Mouse (Mus musculus) kidney, embryonic 16.5 days (tissue): Measurements from ENCODE around the gene Usp8. TPM values are rescaled to one million over a fixed set of nuclear protein-coding genes. Genes with fewer than 3 reads are reported as not detected.

Source experiments
- ATAC-seq: fragments of 200-750 bp; cut with Nextera tagmentation; 2 replicates; pipeline ENCODE4 v1.8.0; 2017; ENCODE audit warnings: moderate TSS enrichment; ENCODE audit not compliant: low FRiP score, low TSS enrichment
- H3K27ac ChIP-seq: fragments of 300-500 bp; sonication (generic); 2 replicates; pipeline ENCODE4 v1.5.1; 2014; ENCODE audit warnings: low read length
- H3K27me3 ChIP-seq: fragments of 300-500 bp; sonication (generic); 2 replicates; pipeline ENCODE4 v1.6.1; 2014; ENCODE audit warnings: low read length, control low read depth, mixed read lengths; ENCODE audit not compliant: insufficient read depth
- H3K36me3 ChIP-seq: fragments of 300-500 bp; sonication (generic); 2 replicates; pipeline ENCODE4 v1.6.1; 2014; ENCODE audit warnings: low read length, control low read depth, mixed read lengths; ENCODE audit not compliant: insufficient read depth
- H3K4me1 ChIP-seq: fragments of 300-500 bp; sonication (generic); 2 replicates; pipeline ENCODE4 v1.6.1; 2014; ENCODE audit warnings: low read length, control low read depth, mixed read lengths; ENCODE audit not compliant: insufficient read depth
- H3K4me2 ChIP-seq: fragments of 300-500 bp; sonication (generic); replicated peaks from 2 replicates; pipeline ENCODE4 v1.6.1; 2014; ENCODE audit warnings: low read depth, low read length
- H3K4me3 ChIP-seq: fragments of 300-500 bp; sonication (generic); 2 replicates; pipeline ENCODE4 v1.5.1; 2014; ENCODE audit warnings: mild to moderate bottlenecking, low read length
- H3K9ac ChIP-seq: fragments of 300-500 bp; sonication (generic); replicated peaks from 2 replicates; pipeline ENCODE4 v1.6.1; 2014; ENCODE audit warnings: low read length
- H3K9me3 ChIP-seq: fragments of 300-500 bp; sonication (generic); 2 replicates; pipeline ENCODE4 v1.6.1; 2016; ENCODE audit warnings: low read length, control low read depth
- WGBS: fragments of 180-500 bp; shearing (Covaris S2); extraction: QIAGEN DNeasy Blood & Tissue Kit; methylation state at CpG from one replicate; pipeline ENCODE4 v1.1.7; 2014; 5-methylcytosine and 5-hydroxymethylcytosine counted together
- polyA plus RNA-seq: library from polyadenylated mRNA; unstranded; fragments of >200 nt; fragmentation: Nextera tagmentation; extraction: Ambion mirVana; gene quantifications from 2 replicates; pipeline ENCODE4 v1.2.1, GENCODE M21; 2015

The Usp8 gene
- polyA plus RNA-seq: 48.9 and 50.7 TPM in 2 replicates

DNA sequence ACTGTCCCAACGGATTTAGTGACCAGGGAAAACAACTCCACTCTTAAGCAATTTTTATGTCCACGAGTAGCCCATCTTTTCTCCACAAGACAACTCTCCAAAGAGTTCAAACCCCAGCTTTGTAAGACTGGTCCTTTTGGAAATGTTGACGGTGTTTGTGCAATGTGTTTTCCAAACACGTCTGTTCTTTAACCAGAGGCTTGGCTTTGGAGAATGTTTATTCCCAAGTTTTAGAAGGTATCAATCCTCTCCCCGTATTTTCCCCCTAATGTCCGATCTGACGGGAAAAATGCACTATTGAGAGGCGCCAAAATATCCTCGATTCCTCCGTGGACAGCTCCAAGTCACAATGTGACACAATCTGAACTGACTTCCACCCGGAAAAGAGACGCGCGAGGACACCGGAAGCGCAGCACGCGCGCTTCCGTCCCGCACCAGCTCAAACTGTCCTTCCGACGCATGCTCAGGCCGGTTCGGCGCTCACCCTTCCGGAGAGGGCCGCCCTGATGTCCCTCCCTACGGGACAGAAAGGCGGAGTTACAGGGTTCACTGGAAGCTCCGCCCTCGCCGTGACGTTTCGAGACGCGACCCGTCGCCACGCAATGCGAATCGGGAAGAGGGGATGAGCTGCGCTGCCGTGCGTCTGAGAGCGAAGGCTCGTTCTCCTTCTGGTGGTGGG, at the start of gene Usp8:
TSS of gene Usp8 (plus strand) at position 570 of the 679 bp plus-strand sequence.
- Histone ChIP-seq H3K4me3 (peak within 1 kb of the TSS; percentile 60), H3K9ac (peak within 1 kb of the TSS; percentile 74), H3K4me1 (peaks cover 10% of the 10 kb centered on the region), H3K9me3 (no peaks in the 10 kb centered on the region), H3K36me3 (0 out of 2 replicates have a peak, but pooled peaks cover 2% of the 10 kb centered on the region), H3K4me2 (peak within 1 kb of the TSS; percentile 86), H3K27ac (peak within 1 kb of the TSS; percentile 77), H3K27me3 (0 out of 2 replicates have a peak, but pooled peaks cover 4% of the 10 kb centered on the region)
- peak; percentile 100 for ATAC-seq
- 3% methylated on average over 47 of the region's 47 CpGs for WGBS

DNA sequence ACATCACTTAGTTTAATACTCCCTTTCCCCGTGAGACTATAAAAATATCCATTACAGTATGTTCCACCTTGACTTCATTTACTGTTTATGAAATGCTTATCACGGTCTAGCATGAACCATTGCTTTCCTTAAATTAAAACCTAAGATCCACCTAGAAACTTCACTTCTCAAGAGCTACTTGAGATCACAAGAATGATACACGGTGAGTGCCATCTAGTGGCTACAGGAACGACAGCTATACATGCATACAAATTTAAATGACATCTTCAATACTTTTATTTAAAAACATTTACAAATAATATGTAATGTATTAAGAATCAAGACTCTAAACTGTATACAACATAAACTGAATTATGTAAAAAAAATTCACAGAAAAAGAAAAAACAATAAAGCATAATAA, 43.6 kb upstream of the Usp8 start:
- ATAC-seq: no peak
- no peaks in the 10 kb centered on the region for H3K27me3 ChIP-seq
- no peaks in the 10 kb centered on the region for H3K36me3 ChIP-seq
- no peak overlapping the region for H3K9ac ChIP-seq
- H3K27ac ChIP-seq: no peak overlapping the region
- no peak overlapping the region for H3K4me3 ChIP-seq
- H3K4me1 ChIP-seq: 0 out of 2 replicates have a peak, but pooled peaks cover 3% of the 10 kb centered on the region
- H3K4me2 ChIP-seq: no peak overlapping the region
- H3K9me3 ChIP-seq: no peaks in the 10 kb centered on the region
- 56% methylated on average over 4 of the region's 4 CpGs for WGBS

DNA sequence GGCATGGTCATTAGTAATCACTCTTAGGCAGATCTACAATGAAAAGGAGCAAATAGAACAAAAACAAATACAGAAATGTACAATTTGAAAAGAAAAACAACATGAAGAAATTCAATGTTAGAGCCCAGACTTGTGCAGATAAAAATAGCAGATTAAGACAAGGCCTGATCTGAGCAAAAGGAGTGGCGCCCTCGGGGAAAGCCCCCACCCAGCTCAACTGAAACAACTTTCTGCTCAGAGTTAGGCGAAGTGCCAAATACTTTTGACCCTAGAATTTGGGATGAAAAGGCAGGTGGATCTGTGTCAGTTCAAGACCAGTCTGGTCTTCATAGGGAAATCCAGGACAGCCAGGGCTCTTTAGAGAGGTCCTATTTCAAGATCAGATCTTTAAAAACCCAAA, 41.1 kb upstream of the Usp8 start:
- 88% methylated on average over 3 of the region's 3 CpGs for WGBS
- Histone ChIP-seq H3K4me3 (no peak overlapping the region), H3K9ac (no peak overlapping the region), H3K9me3 (no peaks in the 10 kb centered on the region), H3K36me3 (0 out of 2 replicates have a peak, but pooled peaks cover 3% of the 10 kb centered on the region), H3K27me3 (no peaks in the 10 kb centered on the region), H3K4me1 (no peaks in the 10 kb centered on the region), H3K27ac (no peak overlapping the region), H3K4me2 (no peak overlapping the region)
- ATAC-seq: no peak

DNA sequence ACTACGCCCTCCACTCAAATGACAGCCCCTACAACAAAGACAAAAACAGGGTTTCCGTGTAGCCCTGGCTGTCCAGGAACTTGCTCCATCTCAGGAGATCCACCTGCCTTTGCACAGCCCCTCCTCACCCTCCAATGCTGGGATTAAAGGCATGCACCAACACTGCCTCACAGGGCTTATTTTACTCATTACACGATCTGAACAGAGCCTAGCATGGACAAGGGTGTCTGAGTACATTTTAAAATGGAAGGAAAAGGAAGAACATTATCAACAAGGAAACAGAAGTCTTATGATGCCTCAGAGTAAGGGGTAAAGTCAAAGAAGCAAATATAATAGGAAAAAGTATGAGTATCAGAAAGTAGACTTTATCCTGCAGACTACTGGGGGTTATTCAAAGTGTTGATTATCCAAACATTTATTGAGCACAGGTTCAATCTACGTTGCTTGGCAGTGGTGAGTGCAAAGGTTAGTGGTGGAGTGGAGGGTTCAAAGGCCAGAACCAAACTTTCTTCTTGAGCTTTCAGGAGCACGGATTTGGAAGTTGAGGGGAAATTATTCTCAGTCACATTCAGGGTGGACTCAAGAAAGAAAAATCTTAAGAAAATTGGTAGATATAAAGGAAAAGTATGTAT, 38.4 kb upstream of the Usp8 start:
- 87% methylated on average over 5 of the region's 5 CpGs for WGBS
- no peaks in the 10 kb centered on the region for H3K27me3 ChIP-seq

DNA sequence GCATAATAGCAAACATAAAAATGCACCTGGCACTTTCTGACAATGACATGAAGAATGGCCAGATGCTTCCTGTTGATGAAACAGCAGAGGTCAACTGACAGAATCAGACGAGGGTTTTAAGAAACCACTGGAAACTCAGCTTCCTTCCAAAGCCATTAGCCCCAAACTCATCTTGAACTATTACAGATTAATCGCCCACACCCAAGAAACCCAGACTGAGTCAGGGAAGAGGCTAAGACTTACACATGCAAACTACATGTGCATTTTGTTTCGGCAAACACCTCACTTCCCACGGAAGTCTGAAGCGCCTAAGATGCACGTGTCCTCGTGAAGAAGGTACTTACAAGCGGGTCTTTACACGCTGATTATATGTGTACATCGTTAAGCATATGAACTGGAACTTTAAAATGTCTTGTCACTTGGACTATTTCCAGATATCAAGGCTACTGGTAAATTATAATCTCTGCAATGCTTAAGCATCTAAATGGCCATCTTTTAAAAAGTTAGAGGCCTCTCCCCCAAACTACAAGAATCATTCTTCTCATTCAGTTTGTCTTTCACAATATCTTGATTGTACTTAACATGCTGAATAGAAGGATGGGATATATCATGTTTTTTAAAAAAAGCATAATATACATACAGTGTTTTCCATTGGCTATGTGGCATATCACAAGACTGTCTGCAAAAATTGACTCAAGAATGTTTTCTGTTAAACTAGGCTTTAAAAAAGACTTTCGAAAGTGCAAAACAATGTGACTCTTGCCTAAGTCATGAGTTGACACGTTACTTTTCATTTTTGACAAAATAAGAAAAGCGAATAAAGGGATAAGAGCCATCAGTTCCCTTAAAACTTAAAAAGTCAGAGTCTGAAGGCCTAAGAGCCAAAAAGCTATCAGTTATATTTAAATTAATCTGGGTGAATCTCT, 33.5 kb upstream of the Usp8 start:
- WGBS: 47% methylated on average over 13 of the region's 13 CpGs
- H3K9me3 ChIP-seq: no peaks in the 10 kb centered on the region
- H3K27ac ChIP-seq: no peak overlapping the region
- H3K36me3 ChIP-seq: peaks cover 6% of the 10 kb centered on the region; the same call in 1 of the 2 replicates
- H3K4me1 ChIP-seq: peaks cover 27% of the 10 kb centered on the region
- H3K4me2 ChIP-seq: peak overlapping the region; percentile 70
- peak overlapping the region; percentile 95 for H3K4me3 ChIP-seq
- ATAC-seq: no peak
- H3K27me3 ChIP-seq: no peaks in the 10 kb centered on the region
- peak overlapping the region; percentile 100 for H3K9ac ChIP-seq

More for the DNA sequence above, 38.4 kb upstream of the Usp8 start:
- ATAC-seq: no peak
- no peak overlapping the region for H3K4me2 ChIP-seq
- H3K4me3 ChIP-seq: no peak overlapping the region
- H3K27ac ChIP-seq: no peak overlapping the region
- H3K4me1 ChIP-seq: peaks cover 17% of the 10 kb centered on the region
- H3K36me3 ChIP-seq: 0 out of 2 replicates have a peak, but pooled peaks cover 3% of the 10 kb centered on the region
- no peak overlapping the region for H3K9ac ChIP-seq
- no peaks in the 10 kb centered on the region for H3K9me3 ChIP-seq

DNA sequence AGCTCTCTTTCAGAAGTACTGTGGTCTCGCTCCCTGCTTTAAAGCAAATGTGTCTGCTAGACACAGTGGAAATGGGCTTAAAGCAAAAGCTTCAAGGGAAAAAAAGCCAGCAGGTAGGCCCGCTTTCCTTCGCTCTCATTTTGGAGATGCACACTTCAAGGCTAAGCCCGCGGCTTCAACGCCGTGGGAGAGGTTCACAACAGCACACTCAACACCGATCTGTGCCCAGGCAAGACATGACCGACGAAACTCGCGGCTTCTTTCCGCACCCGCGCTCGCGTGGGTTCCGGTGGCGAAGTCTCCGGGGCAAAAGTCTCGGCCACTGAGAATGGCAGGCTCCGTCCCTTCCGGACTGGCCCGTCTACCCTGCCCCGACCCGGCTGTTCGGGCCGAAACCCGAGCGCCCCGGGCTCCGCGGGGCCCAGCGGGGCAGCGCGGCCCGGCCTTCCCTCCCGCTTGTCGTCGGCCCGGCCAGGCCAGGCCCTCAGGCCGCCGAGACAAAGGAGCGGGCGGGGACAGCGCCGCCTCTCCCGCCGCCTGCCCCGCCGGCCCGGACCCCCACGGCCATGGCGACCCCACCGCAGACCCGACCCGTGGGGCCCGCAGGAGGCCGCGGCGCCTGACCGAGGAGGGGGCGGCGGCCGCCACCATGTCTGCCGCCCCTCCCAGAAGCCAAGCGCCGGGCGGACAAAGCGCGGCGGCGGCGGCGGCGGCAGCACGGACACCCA, 32.5 kb upstream of the Usp8 start:
- peak overlapping the region; percentile 70 for H3K4me2 ChIP-seq
- peak overlapping the region; percentile 100 for H3K27ac ChIP-seq
- peaks cover 6% of the 10 kb centered on the region; the same call in 1 of the 2 replicates for H3K36me3 ChIP-seq
- peak; percentile 72 for ATAC-seq
- H3K9ac ChIP-seq: peak overlapping the region; percentile 100
- H3K9me3 ChIP-seq: no peaks in the 10 kb centered on the region
- H3K4me1 ChIP-seq: peaks cover 27% of the 10 kb centered on the region
- H3K27me3 ChIP-seq: no peaks in the 10 kb centered on the region
- under 1% methylated on average over 71 of the region's 77 CpGs for WGBS
- peak overlapping the region; percentile 95 for H3K4me3 ChIP-seq

DNA sequence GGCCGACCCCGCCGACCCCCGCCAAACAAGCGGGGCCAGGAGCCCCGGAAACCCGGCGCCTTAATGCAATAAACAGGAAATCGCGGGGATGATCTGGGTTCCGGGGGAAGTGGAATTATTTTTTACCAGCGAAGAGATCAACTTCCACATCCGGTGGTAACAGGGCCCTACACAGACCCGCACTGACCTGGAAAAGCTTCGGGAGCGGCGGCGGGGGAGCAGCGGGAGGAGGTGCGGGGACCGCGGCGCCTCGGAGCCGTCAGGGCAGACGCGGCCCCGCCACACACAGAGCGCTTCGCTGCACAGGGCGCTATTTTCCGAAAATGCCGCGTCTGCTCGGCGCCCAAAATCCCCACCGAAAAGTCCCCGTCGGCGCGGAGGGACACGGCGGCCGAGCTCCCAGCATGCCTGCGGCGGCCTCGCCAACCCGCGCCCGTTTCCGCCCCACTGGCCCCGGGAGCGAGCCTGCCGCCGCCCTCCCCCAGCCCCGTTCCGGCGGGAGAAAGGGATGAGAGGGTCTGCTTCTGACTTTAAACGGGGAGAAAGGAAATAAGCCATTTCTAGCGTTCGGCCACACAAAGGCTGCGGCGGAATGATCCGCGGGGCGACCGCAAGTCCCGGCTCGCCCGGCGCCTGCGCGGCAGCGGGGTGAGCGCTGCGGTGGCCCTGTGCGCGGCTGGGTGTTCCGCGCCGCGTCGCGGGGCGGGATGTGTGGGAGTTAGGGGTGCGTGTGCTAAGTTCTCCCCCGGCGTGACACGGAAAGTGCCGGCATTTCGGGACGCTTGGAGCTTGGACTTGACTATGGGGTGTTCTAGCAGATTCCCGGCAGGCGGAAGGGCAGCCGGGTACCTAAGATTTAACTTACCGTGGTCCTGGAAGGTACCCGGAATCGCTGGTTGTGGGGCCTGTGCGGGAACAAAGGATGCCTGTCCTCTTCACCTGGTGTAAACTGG, 31.7 kb upstream of the Usp8 start:
- Histone ChIP-seq H3K27me3 (no peaks in the 10 kb centered on the region), H3K4me2 (peak overlapping the region; percentile 70), H3K4me1 (peaks cover 27% of the 10 kb centered on the region), H3K4me3 (peak overlapping the region; percentile 95), H3K27ac (peak overlapping the region; percentile 100), H3K9me3 (peaks cover 3% of the 10 kb centered on the region; the same call in 1 of the 2 replicates), H3K9ac (peak overlapping the region; percentile 100), H3K36me3 (peaks cover 6% of the 10 kb centered on the region; the same call in 1 of the 2 replicates)
- WGBS: under 1% methylated on average over 87 of the region's 99 CpGs
- ATAC-seq: peak; percentile 95

DNA sequence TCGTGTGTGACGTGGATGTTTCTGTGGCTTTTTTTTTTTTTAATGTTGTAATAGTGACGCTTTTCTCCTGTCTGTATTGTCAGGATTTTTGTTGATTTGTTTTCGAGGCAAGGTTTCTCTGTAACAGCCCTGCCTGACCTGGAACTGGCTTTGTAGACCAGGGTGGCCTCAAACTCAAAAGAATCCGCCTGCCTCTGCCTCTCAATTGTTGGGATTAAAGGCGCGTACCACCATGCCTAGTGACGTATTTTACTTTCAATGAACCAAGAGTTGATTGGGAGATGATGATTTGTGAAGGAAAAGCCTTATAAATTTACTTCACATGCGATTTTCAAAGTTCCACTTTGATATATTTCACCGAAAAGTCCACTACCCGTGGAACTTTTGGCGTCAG, 31.0 kb upstream of the Usp8 start, which contains the start of gene Gabpb1:
TSS of gene Gabpb1 (minus strand) at position 216 of the 394 bp plus-strand sequence.
- peaks cover 27% of the 10 kb centered on the region for H3K4me1 ChIP-seq
- peak within 1 kb of the TSS; percentile 100 for H3K9ac ChIP-seq
- H3K9me3 ChIP-seq: peaks cover 3% of the 10 kb centered on the region; the same call in 1 of the 2 replicates
- no peak for ATAC-seq
- WGBS: 25% methylated on average over 12 of the region's 12 CpGs
- no peaks in the 10 kb centered on the region for H3K27me3 ChIP-seq
- peak within 1 kb of the TSS; percentile 70 for H3K4me2 ChIP-seq
- H3K27ac ChIP-seq: peak within 1 kb of the TSS; percentile 100
- H3K36me3 ChIP-seq: peaks cover 7% of the 10 kb centered on the region; the same call in 1 of the 2 replicates
- H3K4me3 ChIP-seq: peak within 1 kb of the TSS; percentile 95
